ENCODE assay signal across 9 mouse cellular contexts in the genomic region with DNA sequence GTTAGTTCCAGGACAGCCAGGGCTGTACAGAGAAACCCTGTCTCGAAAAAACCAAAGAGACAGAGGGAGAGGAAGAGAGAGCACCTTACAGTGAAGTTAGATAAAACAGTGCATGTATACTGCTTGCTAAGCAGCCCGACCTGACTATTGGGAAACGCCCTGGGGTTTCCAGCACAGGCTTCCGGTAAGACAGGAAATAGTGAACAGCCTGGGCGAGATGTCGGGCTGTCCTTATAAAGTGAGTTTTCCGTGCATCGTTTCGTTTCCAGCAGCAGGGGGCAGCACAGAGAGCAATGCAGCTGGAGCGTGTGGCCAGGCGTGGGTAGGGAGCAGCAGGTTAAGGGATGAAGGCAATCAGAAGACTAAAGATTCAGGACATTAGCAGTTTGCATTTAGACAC. TPM values are rescaled to one million over a fixed set of nuclear protein-coding genes. Genes with fewer than 3 reads are reported as not detected.
DNase-seq lines count a peak whose midpoint lies in the region; ATAC-seq and TF ChIP-seq lines count a peak whose summit lies in the region.
"Had no signal": no experiment of that assay in that cellular context is flagged by ENCODE, and none has a peak within 500 bp of the region (broad histone marks: within the 10 kb centered on the region; RNA-seq: fewer than 3 reads in every experiment).

No protein-coding gene starts in this region.

- DNase-seq in c-Kit-positive CD71-positive TER-119-negative erythroid progenitor cells, embryonic 14.5 days (ENCODE audit: low read depth): peak; percentile 84
- DNase-seq in heart, postnatal 14 days: peak; percentile 76 to 84
- peak; percentile 81 to 88 for DNase-seq in kidney, postnatal 4 days
- DNase-seq in liver, postnatal 0 days: peak; percentile 82

- no peaks in the 10 kb centered on the region for H3K9me3 ChIP-seq in E14TG2a.4 (ENCODE audit: low read length)
- H3K9me3 ChIP-seq in forebrain, embryonic 13.5 days (replicated peaks): no peaks in the 10 kb centered on the region
- no peaks in the 10 kb centered on the region for H3K9me3 ChIP-seq in liver, postnatal 0 days (ENCODE audit: low read length)
- no peaks in the 10 kb centered on the region for H3K9me3 ChIP-seq in neural tube, embryonic 12.5 days

- peak; percentile 72 for TF ChIP-seq CTCF in E14TG2a.4 (conservative IDR thresholded peaks at IDR 0.05; ENCODE audit: low read length)
- peak; percentile 89 for TF ChIP-seq CTCF in liver, postnatal 0 days (IDR thresholded peaks at IDR 0.05; ENCODE audit: low read depth)
- TF ChIP-seq CTCF in testis, adult 2 months (IDR thresholded peaks at IDR 0.05; ENCODE audit: control insufficient read depth, insufficient read depth, insufficient replicate concordance, low read depth, low read length): peak; percentile 83; the same call in 1 of the 2 replicates

- ATAC-seq in forebrain, embryonic 13.5 days: peak; percentile 30; the same call in 1 of the 2 replicates
- peak; percentile 91 for ATAC-seq in liver, postnatal 0 days
- ATAC-seq in neural tube, embryonic 12.5 days (ENCODE audit: low FRiP score, low read depth): 0 out of 2 replicates have a peak, but pooled peaks have one; percentile 50

- no peaks in the 10 kb centered on the region for H3K36me3 ChIP-seq in E14TG2a.4 (ENCODE audit: insufficient read depth, low read length)
- no peaks in the 10 kb centered on the region for H3K36me3 ChIP-seq in forebrain, embryonic 13.5 days (ENCODE audit: poor library complexity, severe bottlenecking)
- no peaks in the 10 kb centered on the region for H3K36me3 ChIP-seq in liver, postnatal 0 days (replicated peaks; ENCODE audit: insufficient read depth, low read length)
- no peaks in the 10 kb centered on the region for H3K36me3 ChIP-seq in neural tube, embryonic 12.5 days
- no peaks in the 10 kb centered on the region for H3K36me3 ChIP-seq in testis, adult 2 months (ENCODE audit: control insufficient read depth, insufficient read depth, low read length)

- H3K4me3 ChIP-seq in E14TG2a.4 (replicated peaks; ENCODE audit: low read length): peak overlapping the region; percentile 55
- H3K4me3 ChIP-seq in forebrain, embryonic 13.5 days: no peak overlapping the region
- no peak overlapping the region for H3K4me3 ChIP-seq in liver, postnatal 0 days (ENCODE audit: low read depth, low read length)
- no peak overlapping the region for H3K4me3 ChIP-seq in neural tube, embryonic 12.5 days
- H3K4me3 ChIP-seq in testis, adult 2 months (ENCODE audit: control insufficient read depth, low read depth, low read length): no peak overlapping the region
- H3K4me3 ChIP-seq: erythroblast, embryonic 14.5 days had no signal

- H3K9ac ChIP-seq in forebrain, embryonic 13.5 days: no peak overlapping the region
- no peak overlapping the region for H3K9ac ChIP-seq in liver, postnatal 0 days (replicated peaks)
- no peak overlapping the region for H3K9ac ChIP-seq in neural tube, embryonic 12.5 days

- WGBS in forebrain, embryonic 13.5 days: 26% methylated on average over 11 of the region's 11 CpGs
- WGBS in liver, postnatal 0 days (ENCODE audit: insufficient replicate concordance): 9% methylated on average over 11 of the region's 11 CpGs
- WGBS in neural tube, embryonic 12.5 days: 26% methylated on average over 11 of the region's 11 CpGs

- no peak for TF ChIP-seq POLR2A in testis, adult 2 months (IDR thresholded peaks at IDR 0.05; ENCODE audit: control insufficient read depth, low read depth, low read length)

- intact Hi-C loops in heart, postnatal 14 days (cut with DNase I): loop anchor here (2.0 kb wide), 1 partner anchor 45 kb away; no protein-coding TSS in a partner anchor

- H3K4me1 ChIP-seq in E14TG2a.4 (replicated peaks; ENCODE audit: low read depth, low read length): peaks cover 80% of the 10 kb centered on the region
- H3K4me1 ChIP-seq in forebrain, embryonic 13.5 days: no peaks in the 10 kb centered on the region
- H3K4me1 ChIP-seq in liver, postnatal 0 days (ENCODE audit: insufficient read depth): peaks cover 9% of the 10 kb centered on the region
- no peaks in the 10 kb centered on the region for H3K4me1 ChIP-seq in neural tube, embryonic 12.5 days
- peaks cover 2% of the 10 kb centered on the region; the same call in 1 of the 2 replicates for H3K4me1 ChIP-seq in testis, adult 2 months (ENCODE audit: control insufficient read depth, insufficient read depth, low read length)

- H3K27ac ChIP-seq in forebrain, embryonic 13.5 days: no peak overlapping the region
- no peak overlapping the region for H3K27ac ChIP-seq in liver, postnatal 0 days (ENCODE audit: low read depth)
- no peak overlapping the region for H3K27ac ChIP-seq in neural tube, embryonic 12.5 days
- H3K27ac ChIP-seq in testis, adult 2 months (ENCODE audit: control insufficient read depth, insufficient read depth, low read depth, low read length): no peak overlapping the region

- H3K27me3 ChIP-seq in E14TG2a.4 (ENCODE audit: insufficient read depth, low read length): no peaks in the 10 kb centered on the region
- no peaks in the 10 kb centered on the region for H3K27me3 ChIP-seq in forebrain, embryonic 13.5 days
- no peaks in the 10 kb centered on the region for H3K27me3 ChIP-seq in liver, postnatal 0 days (ENCODE audit: insufficient read depth, low read length)
- no peaks in the 10 kb centered on the region for H3K27me3 ChIP-seq in neural tube, embryonic 12.5 days (replicated peaks)
- no peaks in the 10 kb centered on the region for H3K27me3 ChIP-seq in testis, adult 2 months (ENCODE audit: control insufficient read depth, insufficient read depth, low read length)

- no peak for TF ChIP-seq EP300 in liver, postnatal 0 days (IDR thresholded peaks at IDR 0.05; ENCODE audit: low read depth)

- no peak overlapping the region for H3K4me2 ChIP-seq in forebrain, embryonic 13.5 days
- peak overlapping the region; percentile 24; the same call in 1 of the 2 replicates for H3K4me2 ChIP-seq in liver, postnatal 0 days (ENCODE audit: low read depth, low read length)
- H3K4me2 ChIP-seq in neural tube, embryonic 12.5 days (replicated peaks): no peak overlapping the region

RNA-seq across cellular contexts. Expression of a gene that starts 23.0 kb away (rescaled TPM):
- 29.1 and 31.1 TPM in 2 replicates for polyA plus RNA-seq in forebrain, embryonic 13.5 days (2015; fragmentation: Nextera tagmentation; extraction: Ambion mirVana)
- total RNA-seq in heart, postnatal 14 days (2021): 10 to 100 TPM; 41.1 to 42.5 TPM
- 3.4 and 3.7 TPM in 2 replicates for polyA plus RNA-seq in liver, postnatal 0 days (2015; fragmentation: Nextera tagmentation; extraction: Ambion mirVana)
- 23.9 and 24.1 TPM in 2 replicates for polyA plus RNA-seq in neural tube, embryonic 12.5 days (2016; fragmentation: Nextera tagmentation; extraction: Ambion mirVana)
- 159 and 160 TPM in 2 replicates for polyA plus RNA-seq in testis, adult 2 months (2012; rRNA removed)

RNA-seq across cellular contexts. Expression of a gene that starts 49.4 kb away (rescaled TPM):
- polyA plus RNA-seq in forebrain, embryonic 13.5 days (2015; fragmentation: Nextera tagmentation; extraction: Ambion mirVana): 4,373 and 4,619 TPM in 2 replicates
- 100 to 1,000 TPM; 500 to 603 TPM for total RNA-seq in heart, postnatal 14 days (2021)
- polyA plus RNA-seq in liver, postnatal 0 days (2015; fragmentation: Nextera tagmentation; extraction: Ambion mirVana): 2,313 and 2,332 TPM in 2 replicates
- 4,309 and 4,532 TPM in 2 replicates for polyA plus RNA-seq in neural tube, embryonic 12.5 days (2016; fragmentation: Nextera tagmentation; extraction: Ambion mirVana)
- 609 and 709 TPM in 2 replicates for polyA plus RNA-seq in testis, adult 2 months (2012; rRNA removed)

Comparison
In these comparisons a context has a peak if more than half of its experiments do, and no peak if none do; other contexts are left out.
1. ATAC-seq: peak in every context shown above with its lines; median percentile 91 in liver, postnatal 0 days; 50 in neural tube, embryonic 12.5 days; 30 in forebrain, embryonic 13.5 days.